Mouse (Mus musculus) lung, embryonic 14.5 days (tissue): ENCODE results near the gene Timm22. TPM values are rescaled to one million over a fixed set of nuclear protein-coding genes. Genes with fewer than 3 reads are reported as not detected.

ENCODE experiments used
- ATAC-seq: fragments of 200-750 bp; cut with Nextera tagmentation; 2 replicates; pipeline ENCODE4 v1.8.0; 2017; ENCODE audit warnings: mild to moderate bottlenecking, moderate TSS enrichment, moderate library complexity; ENCODE audit not compliant: insufficient read depth
- DNase-seq: peaks from one replicate; pipeline ENCODE4 v3.0.0-alpha.2; 2015
- H3K27ac ChIP-seq: fragments of 300-500 bp; sonication (generic); 2 replicates; pipeline ENCODE4 v1.5.1; 2014; ENCODE audit warnings: low read depth, mild to moderate bottlenecking, moderate library complexity
- H3K27me3 ChIP-seq: fragments of 300-500 bp; sonication (generic); 2 replicates; pipeline ENCODE4 v1.6.1; 2014; ENCODE audit warnings: low read length, control low read depth; ENCODE audit not compliant: insufficient read depth
- H3K36me3 ChIP-seq: fragments of 300-500 bp; sonication (generic); 2 replicates; pipeline ENCODE4 v1.6.1; 2014; ENCODE audit warnings: control low read depth; ENCODE audit not compliant: insufficient read depth
- H3K4me1 ChIP-seq: fragments of 300-500 bp; sonication (generic); 2 replicates; pipeline ENCODE4 v1.6.1; 2014; ENCODE audit warnings: antibody characterized with exemption, control low read depth; ENCODE audit not compliant: insufficient read depth
- H3K4me2 ChIP-seq: fragments of 300-500 bp; sonication (generic); 2 replicates; pipeline ENCODE4 v1.6.1; 2014; ENCODE audit warnings: mild to moderate bottlenecking
- H3K4me3 ChIP-seq: fragments of 300-500 bp; sonication (generic); 2 replicates; pipeline ENCODE4 v1.5.1; 2014; ENCODE audit warnings: low read depth, low read length
- H3K9ac ChIP-seq: fragments of 300-500 bp; sonication (generic); 2 replicates; pipeline ENCODE4 v1.6.1; 2014
- H3K9me3 ChIP-seq: fragments of 300-500 bp; sonication (generic); 2 replicates; pipeline ENCODE4 v1.6.1; 2016; ENCODE audit warnings: low read depth, low read length, control low read depth
- CTCF ChIP-seq: IDR thresholded peaks from 2 replicates; pipeline ENCODE4 v1.5.1; 2016; ENCODE audit warnings: antibody characterized with exemption, low read depth
- WGBS: fragments of 180-500 bp; shearing (Covaris S2); extraction: QIAGEN DNeasy Blood & Tissue Kit; methylation state at CpG from one replicate; pipeline ENCODE4 v1.1.7; 2014; 5-methylcytosine and 5-hydroxymethylcytosine counted together
- polyA plus RNA-seq: library from polyadenylated mRNA; unstranded; fragments of >200 nt; fragmentation: Nextera tagmentation; extraction: Ambion mirVana; gene quantifications from 2 replicates; pipeline ENCODE4 v1.2.1, GENCODE M21; 2014

The Timm22 gene
- polyA plus RNA-seq, 1 experiment from 2014 or later, result 127 TPM

GRCm38 (mm10) chr11:76459489-76459888 lies 52.7 kb downstream of the Timm22 start:
- no peak overlapping the region for H3K9ac ChIP-seq
- no peaks in the 10 kb centered on the region for H3K9me3 ChIP-seq
- H3K27ac ChIP-seq, result no peak overlapping the region
- H3K4me1 ChIP-seq, result no peaks in the 10 kb centered on the region
- 69% methylated on average over 3 of the region's 3 CpGs for WGBS
- H3K27me3 ChIP-seq, result no peaks in the 10 kb centered on the region
- no peak for DNase-seq
- H3K4me3 ChIP-seq, result no peak overlapping the region
- peaks cover 47% of the 10 kb centered on the region for H3K36me3 ChIP-seq
- peak; percentile 35 for TF ChIP-seq CTCF
- no peak overlapping the region for H3K4me2 ChIP-seq
- no peak for ATAC-seq

GRCm38 (mm10) chr11:76461201-76461600 lies 54.4 kb downstream of the Timm22 start:
- Histone ChIP-seq H3K4me3 (no peak overlapping the region), H3K36me3 (peaks cover 39% of the 10 kb centered on the region)

GRCm38 (mm10) chr11:76461696-76462095 lies 54.9 kb downstream of the Timm22 start:
- no peak overlapping the region for H3K27ac ChIP-seq
- no peak overlapping the region for H3K4me3 ChIP-seq
- peaks cover 40% of the 10 kb centered on the region for H3K36me3 ChIP-seq
- DNase-seq, result no peak
- H3K4me1 ChIP-seq, result no peaks in the 10 kb centered on the region; the same call in 1 of the 2 replicates
- no peak for TF ChIP-seq CTCF
- H3K9ac ChIP-seq, result no peak overlapping the region
- no peaks in the 10 kb centered on the region for H3K9me3 ChIP-seq
- H3K4me2 ChIP-seq, result no peak overlapping the region
- ATAC-seq, result no peak
- no peaks in the 10 kb centered on the region for H3K27me3 ChIP-seq
- 87% methylated on average over 5 of the region's 5 CpGs for WGBS

More at GRCm38 (mm10) chr11:76461201-76461600, 54.4 kb downstream of the Timm22 start:
- no peak overlapping the region for H3K27ac ChIP-seq
- WGBS, result 47% methylated on average over 6 of the region's 6 CpGs
- H3K9ac ChIP-seq, result no peak overlapping the region
- H3K27me3 ChIP-seq, result no peaks in the 10 kb centered on the region
- no peaks in the 10 kb centered on the region for H3K9me3 ChIP-seq
- no peak overlapping the region for H3K4me2 ChIP-seq
- no peaks in the 10 kb centered on the region; the same call in 1 of the 2 replicates for H3K4me1 ChIP-seq
- TF ChIP-seq CTCF, result no peak
- DNase-seq (no peak), ATAC-seq (no peak)

- no peak for TF ChIP-seq CTCF
- ATAC-seq (no peak), DNase-seq (no peak)
- Histone ChIP-seq H3K9me3 (no peaks in the 10 kb centered on the region), H3K27ac (no peak overlapping the region), H3K36me3 (peaks cover 37% of the 10 kb centered on the region), H3K4me1 (peaks cover 22% of the 10 kb centered on the region), H3K4me3 (no peak overlapping the region), H3K27me3 (no peaks in the 10 kb centered on the region), H3K9ac (no peak overlapping the region), H3K4me2 (no peak overlapping the region)
- WGBS, result 58% methylated on average over 4 of the region's 4 CpGs
Observed at GRCm38 (mm10) chr11:76465879-76466278, 59.1 kb downstream of the Timm22 start.

Other genes with a start within 250 kb of the Timm22 start
- gene Vps53, start 227.3 kb upstream of the Timm22 start, polyA plus RNA-seq, result 34.5 and 35.6 TPM in 2 replicates
- gene Fam57a, start 227.3 kb upstream of the Timm22 start, polyA plus RNA-seq, result 38.3 and 39.8 TPM in 2 replicates
- gene Dbil5, start 189.3 kb upstream of the Timm22 start, polyA plus RNA-seq, result 0.60 and 1.6 TPM in 2 replicates
- 45.6 and 45.8 TPM in 2 replicates for gene Gemin4, start 189.3 kb upstream of the Timm22 start, polyA plus RNA-seq
- gene Mrm3, start 163.2 kb upstream of the Timm22 start, polyA plus RNA-seq, result 21.7 and 24.3 TPM in 2 replicates
- gene Glod4, start 163.2 kb upstream of the Timm22 start, polyA plus RNA-seq, result 131 and 152 TPM in 2 replicates
- 29.8 and 31.5 TPM in 2 replicates for gene Nxn, start 7.8 kb upstream of the Timm22 start, polyA plus RNA-seq
- gene Abr, start 215.4 kb downstream of the Timm22 start, polyA plus RNA-seq, result 32.9 and 39.2 TPM in 2 replicates